Mouse (Mus musculus) natural killer cell, adult 2 months (primary cell): ENCODE results near the gene Gm21319.
"Not testable (repeated sequence)": the region's sequence is repeated elsewhere in the genome, so short reads cannot be mapped to it uniquely, and the experiment has no call there.

Experiments
- DNase-seq, 2 experiments: peaks; one replicate each; pipeline ENCODE4 v3.0.0; 2022; ENCODE audit warnings: low spot score in 2 of 2

Gm21319 gene

DNA sequence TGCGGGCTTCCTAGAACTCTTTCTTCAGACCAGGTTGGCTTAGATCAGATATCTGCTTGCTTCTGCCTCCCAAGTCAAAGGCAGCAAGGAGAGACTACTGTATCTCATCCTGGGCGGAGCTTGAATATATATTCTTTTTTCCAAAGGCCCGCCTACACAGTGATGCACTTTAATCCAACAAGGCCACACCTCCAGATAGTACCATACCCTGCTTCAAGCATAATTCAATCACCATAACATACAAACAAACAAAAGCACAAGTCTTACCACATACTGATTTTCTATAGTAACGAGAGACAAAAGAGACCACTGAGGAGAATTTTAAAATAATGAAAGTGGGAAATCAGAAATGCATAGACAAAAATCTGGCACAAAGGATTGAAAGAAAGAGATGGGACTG, at the start of gene Gm21319:
Gm21319 (minus strand) TSS at position 101 of the 400 bp plus-strand sequence.
- not testable (repeated sequence) for DNase-seq

GRCm38 (mm10) chr12:87816277-87816676, 40.7 kb upstream of the Gm21319 start, which contains the start of gene BB287469:
TSS of gene BB287469 (plus strand) at chr12:87816577.
- DNase-seq: not testable (repeated sequence)

DNA sequence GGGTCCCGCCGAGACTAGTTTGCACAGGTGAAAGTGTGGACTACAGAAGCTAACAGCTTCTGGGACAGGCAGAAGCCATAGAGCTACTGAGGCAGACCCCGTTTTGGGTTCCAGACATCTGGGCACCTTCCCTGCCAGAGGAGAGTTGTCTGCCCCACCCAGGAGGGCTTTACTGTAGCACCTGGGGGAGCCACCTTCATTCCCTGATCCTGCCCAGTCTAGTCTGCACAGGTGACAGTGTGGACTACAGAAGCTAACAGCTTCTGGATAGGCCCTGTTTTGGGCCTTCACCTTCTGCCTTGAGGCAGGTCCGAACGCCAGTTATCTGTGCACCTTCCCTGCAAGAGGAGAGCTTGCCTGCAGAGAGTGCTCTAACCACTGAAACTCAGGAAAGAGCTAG, 22.4 kb upstream of the Gm21319 start:
- DNase-seq: not testable (repeated sequence)

GRCm38 (mm10) chr12:87795212-87795611, 19.7 kb upstream of the Gm21319 start, which contains the start of gene Gm21936:
TSS of gene Gm21936 (plus strand) at chr12:87795512.
- DNase-seq: not testable (repeated sequence)
